Mouse (Mus musculus): ENCODE measurements at regions not wholly inside any gene's neighbourhood (a gene's known extent, or its start where the extent isn't known, plus 50 kb on each side); places are given as distances from the start of the nearest gene placed in this dataset.

- no peak for TF ChIP-seq POLR2A (IDR thresholded peaks at IDR 0.05; ENCODE audit: control insufficient read depth, extremely low read depth, insufficient read depth, low read length, poor library complexity)
- no peak for TF ChIP-seq CTCF (IDR thresholded peaks at IDR 0.05; ENCODE audit: borderline replicate concordance, control insufficient read depth, extremely low read depth, insufficient read depth, low read length, poor library complexity)
These were observed 91.2 kb downstream of the Arl4c start for GRCm38 (mm10) chr1:88610810-88611209.

Measured in thymus, adult 2 months (tissue).